Mouse (Mus musculus): ENCODE results near the gene Ephx3.
"Not testable (repeated sequence)": the region's sequence is repeated elsewhere in the genome, so short reads cannot be mapped to it uniquely, and the experiment has no call there.

Gene Ephx3

DNA sequence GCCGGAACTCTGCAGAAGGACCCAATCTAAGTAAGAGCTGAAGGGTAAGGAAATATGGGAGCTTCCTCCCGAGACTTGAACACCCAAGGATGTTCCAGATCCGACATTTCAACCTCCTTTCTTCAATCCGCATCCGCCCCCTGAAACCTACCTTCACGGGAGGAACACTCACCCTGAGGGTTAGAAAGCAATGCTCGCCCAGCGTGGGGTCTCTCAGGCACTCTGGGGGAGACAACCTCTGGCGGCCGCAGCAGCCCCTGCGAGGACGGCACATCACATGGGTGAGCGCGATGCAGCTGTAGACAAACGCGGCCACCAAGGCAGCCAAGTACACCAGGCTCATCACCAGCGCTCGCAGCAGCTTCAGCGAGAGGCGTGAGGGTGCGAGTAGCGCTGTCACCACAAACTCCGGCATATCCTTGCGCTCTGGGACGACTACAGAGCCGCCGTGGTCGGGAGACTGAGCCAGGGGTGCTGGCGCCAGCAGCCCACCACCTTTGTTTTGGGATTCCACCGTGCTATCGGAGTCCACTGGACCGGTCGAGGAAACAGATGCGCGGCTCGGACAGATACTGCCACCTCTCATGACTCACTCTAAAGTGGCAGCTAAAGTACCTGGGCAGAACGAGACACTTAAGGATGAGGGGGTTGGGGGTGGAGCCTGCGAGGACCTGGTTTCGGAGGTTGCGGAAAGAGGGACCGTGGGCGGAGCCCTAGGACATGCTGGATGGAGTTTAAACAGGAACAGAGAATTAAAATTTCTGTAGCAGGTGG is at the start of gene Ephx3:
Gene Ephx3, minus strand, starts transcription at position 687 of the 774 bp plus-strand sequence.
- no peak for DNase-seq (ENCODE audit: low read depth, low spot score)

DNA sequence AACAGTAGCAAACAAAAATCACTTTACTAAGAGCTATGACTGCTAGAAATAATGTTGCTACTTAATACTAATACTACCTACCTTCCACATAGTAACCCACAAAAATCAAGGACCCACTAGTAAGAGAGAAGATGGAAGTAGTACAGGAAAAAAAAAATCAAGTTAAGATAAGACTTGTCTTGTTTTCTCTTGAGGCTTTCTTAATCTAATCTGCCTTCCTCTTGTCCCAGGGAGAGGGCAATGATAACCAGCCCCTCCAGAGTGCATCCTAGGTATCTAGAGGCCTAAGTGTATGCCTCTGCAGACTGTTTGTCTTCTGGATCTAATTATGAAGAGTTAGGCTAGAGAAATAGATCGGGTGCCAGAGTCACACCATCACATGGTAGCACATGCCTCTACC is 49.2 kb upstream of the Ephx3 start:
- DNase-seq (ENCODE audit: low read depth, low spot score) = no peak

DNA sequence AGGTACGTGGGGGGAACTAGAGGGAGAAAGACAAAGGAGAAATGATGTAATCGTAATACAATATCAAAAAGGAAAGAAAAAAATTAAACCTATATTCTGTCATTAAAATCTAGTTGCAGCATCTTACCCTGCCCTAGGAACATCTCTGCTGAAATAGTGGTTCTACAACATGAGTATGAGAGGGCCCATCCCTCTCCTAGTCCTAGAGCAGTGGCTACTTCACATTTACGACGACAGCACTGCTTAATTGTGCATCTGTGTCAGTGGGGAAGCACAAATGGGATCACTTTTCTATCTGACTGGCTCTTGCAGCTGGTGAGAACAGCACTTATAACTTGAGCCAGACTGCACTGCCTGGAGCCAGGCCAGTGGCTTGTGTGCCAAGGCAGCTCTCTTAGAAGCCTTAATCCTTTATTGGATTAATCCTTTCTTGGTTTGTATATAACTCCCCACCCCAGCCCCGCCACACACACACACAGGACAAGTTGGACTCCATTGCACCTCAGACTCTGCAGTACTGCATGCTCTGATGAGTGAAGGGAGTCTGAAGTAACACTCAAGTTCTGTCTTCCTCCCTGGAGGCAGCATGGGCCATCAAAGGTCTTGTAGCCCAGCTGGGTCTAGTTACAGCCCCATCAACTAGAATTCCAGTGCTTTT is 46.3 kb upstream of the Ephx3 start:
- DNase-seq (ENCODE audit: low read depth, low spot score) = peak; percentile 44

DNA sequence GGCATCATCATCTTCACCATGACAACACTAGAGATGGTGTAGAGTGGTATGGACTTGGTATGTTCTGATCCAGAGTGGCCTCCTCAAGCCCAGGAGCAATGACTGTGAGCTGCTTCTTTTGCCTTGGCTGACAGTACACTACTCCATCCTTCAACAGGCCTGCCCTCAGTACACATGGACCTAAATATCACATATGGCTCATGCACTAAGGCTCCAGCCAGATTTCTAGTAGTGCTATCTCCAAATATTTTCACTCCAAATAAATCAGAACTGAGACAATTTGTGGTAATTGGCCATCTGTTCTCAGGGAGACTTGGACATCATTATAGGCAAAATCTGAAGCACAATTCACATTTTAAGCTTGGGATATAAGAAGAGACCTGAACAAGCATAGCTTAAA is 43.8 kb upstream of the Ephx3 start:
- DNase-seq (ENCODE audit: low read depth, low spot score) = no peak

DNA sequence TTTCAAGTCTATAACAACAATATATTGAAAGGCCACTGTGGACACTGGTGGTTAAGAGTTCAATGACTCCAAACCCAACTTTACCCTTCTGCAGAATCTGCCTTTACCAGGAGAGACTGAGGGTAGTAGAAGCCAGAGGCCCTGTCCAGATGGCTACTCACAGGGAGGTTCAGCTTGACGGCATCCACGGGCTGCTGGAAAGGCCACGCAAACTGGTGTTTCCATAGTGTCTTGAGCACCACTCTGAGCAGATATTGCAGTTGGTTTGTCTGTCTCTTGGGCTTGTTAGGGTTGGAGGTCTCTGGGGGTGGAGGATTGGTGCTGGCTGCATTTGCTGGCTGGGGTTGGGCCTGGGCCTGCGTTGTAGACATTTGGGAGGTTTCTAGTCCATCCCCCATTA is 39.9 kb upstream of the Ephx3 start:
- DNase-seq (ENCODE audit: low read depth, low spot score) = no peak

DNA sequence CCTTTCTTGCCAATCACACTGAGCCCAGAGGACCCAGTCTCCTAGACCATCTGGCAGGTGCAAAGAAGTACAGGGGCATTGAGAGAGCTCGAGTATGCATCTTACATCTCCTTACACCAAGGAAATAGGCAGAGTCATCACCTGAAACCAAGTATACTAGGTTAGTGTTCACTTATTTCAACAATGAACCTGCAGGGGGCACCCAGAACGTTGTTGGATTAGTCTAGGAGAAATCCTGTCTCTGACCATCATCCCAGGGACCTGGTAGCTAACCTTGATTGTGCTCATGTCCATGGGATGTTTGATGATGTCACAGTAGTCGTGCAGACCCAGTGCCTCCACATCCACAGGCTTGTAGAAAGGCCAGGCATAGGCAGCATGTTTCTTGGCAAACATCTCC is 31.5 kb upstream of the Ephx3 start:
- no peak for DNase-seq (ENCODE audit: low read depth, low spot score)

DNA sequence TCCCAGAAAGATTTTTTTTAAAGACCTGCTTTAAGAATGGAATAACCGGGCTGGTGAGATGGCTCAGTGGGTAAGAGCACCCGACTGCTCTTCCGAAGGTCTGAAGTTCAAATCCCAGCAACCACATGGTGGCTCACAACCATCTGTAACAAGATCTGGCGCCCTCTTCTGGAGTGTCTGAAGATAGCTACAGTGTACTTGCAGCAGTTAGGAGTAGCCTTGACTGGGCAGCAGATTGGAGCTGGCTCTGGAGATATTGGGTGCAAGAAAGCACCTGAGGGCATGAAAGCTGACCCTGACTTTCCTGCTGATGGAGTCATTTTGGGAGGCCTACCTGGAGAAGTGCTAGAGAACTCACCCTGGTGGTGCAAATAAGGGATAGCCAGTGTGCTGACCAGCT is 26.2 kb upstream of the Ephx3 start:
- DNase-seq (ENCODE audit: low read depth, low spot score) = not testable (repeated sequence)

DNA sequence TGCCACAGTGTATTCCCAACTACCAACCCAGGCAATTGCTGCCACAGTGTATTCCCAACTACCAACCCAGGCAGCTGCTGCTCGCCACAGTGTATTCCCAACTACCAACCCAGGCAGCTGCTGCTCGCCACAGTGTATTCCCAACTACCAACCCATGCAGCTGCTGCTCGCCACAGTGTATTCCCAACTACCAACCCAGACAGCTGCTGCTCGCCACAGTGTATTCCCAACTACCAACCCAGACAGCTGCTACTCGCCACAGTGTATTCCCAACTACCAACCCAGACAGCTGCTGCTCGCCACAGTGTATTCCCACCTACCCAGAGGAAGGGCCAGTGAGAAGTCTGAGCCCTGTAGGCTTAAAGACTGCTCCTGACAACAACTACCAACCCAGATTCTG is 22.2 kb upstream of the Ephx3 start:
- not testable (repeated sequence) for DNase-seq (ENCODE audit: low read depth, low spot score)

DNA sequence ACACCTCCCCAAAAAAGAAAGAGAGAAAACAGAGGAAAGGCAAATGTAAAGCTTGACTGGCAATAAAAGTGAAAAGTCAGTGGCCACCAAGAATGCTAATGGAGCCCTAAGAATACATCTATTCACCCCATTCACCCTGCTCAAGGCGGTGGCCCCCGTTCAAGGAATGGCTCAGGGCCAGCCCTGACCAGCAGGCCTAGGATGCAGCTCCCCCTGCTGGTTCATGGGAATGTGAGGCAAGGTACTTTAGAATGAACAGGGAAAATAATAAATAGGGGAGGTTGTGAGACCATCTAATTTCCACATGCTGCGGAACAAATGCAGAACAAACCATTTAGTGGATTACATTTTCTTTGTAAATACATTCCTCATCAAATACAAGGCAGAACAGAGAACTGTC is 20.4 kb upstream of the Ephx3 start:
- DNase-seq (ENCODE audit: low read depth, low spot score) = no peak

DNA sequence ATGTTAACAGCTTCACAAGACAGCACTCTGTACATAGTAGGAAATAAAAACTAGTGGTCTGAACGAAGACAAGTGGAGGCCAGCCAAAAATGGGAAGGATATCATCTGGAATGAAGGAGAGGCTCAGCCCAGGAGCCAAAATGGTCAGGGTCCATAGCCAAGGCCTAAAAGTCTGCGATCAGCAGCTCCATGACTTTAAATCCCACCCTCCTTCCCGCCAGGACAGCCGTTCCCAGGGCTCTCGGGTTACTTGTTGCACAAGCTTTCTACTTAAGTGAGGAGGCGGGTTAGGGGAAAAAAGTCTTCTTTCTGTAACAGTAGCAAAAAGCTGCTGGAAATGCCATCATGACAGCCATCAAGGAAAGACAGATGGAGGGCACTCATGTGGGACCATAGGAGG is 19.8 kb upstream of the Ephx3 start:
- no peak for DNase-seq (ENCODE audit: low read depth, low spot score)

DNA sequence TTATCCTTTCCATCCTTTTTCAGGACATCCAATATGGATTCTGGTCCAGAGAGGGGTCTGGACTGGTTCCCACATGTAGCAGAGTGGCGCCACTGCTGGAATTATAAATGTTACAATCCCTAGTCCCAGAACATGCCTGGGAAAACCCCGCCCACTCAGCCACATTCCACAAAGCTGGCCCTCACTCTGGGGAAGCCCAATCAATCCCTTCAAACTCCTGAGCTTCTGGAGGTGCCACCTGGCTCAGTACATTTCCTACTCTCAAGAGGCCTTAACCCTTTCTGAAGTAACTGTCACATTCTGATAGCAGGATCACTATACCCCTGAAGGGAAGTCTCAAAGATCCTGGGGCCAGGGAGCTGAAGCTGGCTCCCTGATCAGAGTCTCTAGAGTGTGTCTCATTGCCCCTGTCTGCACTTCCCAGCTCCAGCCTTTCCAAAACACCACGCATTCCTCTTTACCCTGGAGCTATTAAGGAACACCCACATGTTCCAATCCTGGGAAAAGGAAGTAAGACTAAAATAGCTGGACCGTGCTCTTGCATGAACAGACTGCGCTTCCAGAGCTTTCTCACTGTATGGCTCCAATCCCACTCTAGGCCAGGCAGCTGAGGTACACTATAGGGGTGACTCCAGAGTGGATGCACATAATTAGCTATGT is 18.4 kb upstream of the Ephx3 start:
- peak; percentile 47 for DNase-seq (ENCODE audit: low read depth, low spot score)

DNA sequence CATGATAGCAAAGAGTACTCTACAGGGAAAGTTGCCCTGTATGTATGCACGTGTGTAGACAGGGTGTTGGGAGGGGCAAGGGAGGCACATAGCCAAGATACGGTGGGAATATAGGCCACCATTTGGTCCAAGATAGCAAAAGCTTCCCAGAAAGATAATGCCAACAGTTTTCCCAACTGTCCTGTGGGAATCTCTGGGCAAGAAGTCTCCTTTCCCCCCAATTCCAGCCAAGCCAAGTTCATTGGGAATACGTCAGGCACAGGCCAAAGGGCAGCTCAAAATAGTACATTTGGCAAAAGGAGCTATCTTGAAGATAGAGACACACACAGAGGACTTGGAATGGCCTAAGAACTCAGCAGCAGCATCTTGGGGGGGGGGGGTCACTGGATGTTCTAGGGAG is 16.0 kb upstream of the Ephx3 start:
- DNase-seq (ENCODE audit: low read depth, low spot score) = no peak

DNA sequence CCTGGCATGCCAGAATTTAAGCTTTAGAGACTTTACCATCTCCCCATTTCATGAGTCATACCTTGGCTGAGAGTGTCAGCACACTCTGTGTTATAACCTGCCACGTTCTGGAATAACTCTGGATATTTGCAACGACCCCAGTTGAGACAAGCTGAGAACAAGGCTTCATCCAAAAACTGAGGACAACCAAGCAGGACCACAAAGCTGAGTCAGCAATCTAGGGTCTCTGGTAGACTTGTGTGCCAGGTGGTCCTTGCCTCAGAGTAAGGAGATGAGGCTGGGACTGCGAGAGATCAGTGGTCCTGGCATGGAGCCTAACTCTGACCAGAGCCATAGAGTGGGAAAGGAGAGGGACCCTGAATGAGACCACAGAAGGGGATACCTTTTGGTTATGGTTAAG is 13.6 kb upstream of the Ephx3 start:
- no peak for DNase-seq (ENCODE audit: low read depth, low spot score)

DNA sequence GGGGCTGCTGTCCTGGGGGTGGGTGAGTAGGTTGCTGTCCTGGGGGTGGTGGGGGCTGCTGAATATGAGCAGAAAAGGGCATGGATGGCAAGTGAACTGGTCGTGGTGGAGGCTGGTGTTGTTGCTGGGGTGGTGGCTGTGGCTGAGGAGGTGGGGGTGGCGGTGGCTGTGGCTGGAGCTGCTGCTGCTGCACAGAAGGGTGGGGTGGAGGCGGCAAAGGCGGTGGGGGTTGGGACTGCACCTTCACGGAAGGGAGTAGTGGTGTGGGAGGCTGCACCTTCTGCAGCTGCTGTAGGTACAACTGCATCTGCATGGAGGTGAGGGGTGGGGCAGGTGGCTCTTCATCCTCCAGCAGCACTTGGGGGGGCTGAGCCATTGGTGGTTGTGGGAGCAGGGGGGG is 11.7 kb upstream of the Ephx3 start:
- no peak for DNase-seq (ENCODE audit: low read depth, low spot score)

DNA sequence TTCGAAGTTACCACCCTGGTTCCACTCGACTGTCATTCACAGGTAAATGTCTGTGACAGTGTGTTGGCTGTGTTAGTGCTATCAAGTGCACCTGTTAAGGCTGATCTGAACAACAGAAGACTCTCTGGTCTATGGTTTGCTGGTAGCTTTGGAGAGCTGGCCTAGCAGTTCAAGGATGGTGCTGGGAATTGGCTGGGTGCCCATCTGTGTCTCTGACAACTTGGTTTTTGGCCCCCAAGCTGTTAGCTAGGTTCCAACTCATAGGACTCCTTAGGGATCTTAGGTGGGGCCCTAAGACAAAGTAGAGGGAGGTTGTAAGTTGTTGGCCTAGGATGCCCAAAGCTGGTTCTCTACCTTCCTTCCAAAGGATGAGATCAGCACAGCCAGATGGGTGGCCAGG is 10.4 kb upstream of the Ephx3 start:
- DNase-seq (ENCODE audit: low read depth, low spot score) = no peak

DNA sequence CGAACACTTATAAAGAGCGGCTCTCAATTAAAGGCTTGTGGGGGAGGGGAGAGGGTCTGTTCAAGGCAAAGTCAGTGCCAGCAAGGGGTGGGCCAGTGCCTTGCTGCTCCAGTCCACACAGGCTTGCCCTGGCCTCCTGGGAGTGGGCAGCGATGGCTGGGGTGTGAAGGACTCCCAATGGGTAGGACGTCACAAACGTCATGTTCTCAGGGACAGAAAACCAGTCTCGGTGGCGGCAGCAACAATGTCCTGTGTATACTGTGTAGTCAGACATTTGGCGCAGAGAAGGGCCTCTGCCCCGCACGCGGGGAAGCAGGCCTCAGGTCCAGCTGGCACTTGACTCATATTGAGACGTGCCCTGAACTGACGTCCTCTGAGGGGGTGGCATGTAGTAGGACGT is 7.8 kb upstream of the Ephx3 start:
- no peak for DNase-seq (ENCODE audit: low read depth, low spot score)

DNA sequence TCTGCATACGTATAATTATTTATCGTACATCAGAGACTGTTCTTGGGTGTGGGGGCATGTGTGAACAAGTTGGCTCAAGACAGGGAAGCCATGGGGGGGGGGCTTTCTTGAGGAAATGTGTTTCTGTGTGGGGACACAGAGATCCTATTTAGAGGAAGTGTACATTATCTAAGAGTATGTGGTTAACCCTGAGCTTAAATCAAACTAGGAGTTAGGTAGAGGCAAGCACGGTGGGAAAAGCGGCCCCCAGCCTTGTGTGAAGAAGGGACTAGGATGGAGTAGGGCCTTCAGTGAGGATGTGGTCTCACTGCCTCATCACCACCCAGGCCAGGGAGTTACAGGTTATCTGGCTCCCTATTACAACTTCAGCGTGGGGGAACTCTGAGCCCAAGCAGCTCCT is 6.4 kb upstream of the Ephx3 start:
- DNase-seq (ENCODE audit: low read depth, low spot score) = no peak

DNA sequence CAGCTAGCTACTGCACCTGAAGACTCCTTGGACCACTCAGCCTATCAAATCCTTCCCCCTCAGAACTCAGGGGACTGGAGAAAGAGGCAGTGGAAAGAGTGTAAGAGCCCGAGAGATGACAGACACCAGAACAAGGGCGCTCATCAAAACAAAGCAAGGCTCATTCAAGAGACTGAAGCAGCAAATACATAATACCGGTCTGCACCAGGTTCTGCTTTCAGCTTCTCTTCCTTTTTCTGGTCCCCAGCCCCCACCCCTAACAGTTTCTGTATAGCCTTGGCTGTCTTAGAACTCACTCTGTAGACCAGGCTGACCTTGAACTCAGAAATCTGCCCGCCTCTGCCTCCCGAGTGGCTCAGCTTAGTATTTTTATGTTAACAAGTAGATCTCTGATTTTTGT is 3.7 kb upstream of the Ephx3 start:
- no peak for DNase-seq (ENCODE audit: low read depth, low spot score)

DNA sequence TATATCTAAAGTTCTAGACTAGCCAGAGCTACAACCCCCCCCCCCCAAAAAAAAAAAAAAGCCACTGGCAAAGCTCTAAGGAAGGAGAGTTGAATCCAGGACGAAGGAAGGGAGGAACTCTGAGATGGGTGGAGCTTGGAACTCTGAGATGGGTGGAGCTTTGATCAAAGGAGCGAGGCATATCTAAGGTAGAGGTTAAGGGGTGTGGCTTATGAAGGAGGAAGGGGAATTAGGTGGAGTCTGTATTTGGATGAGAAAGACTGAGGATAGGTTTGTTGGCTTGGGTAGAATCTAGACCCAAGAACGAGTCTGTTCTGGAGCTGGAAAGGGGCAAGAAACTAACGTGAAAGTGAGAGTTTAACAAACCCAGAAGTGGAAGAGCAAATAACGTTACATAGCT is 501 bp upstream of the Ephx3 start:
- DNase-seq (ENCODE audit: low read depth, low spot score) = no peak

DNA sequence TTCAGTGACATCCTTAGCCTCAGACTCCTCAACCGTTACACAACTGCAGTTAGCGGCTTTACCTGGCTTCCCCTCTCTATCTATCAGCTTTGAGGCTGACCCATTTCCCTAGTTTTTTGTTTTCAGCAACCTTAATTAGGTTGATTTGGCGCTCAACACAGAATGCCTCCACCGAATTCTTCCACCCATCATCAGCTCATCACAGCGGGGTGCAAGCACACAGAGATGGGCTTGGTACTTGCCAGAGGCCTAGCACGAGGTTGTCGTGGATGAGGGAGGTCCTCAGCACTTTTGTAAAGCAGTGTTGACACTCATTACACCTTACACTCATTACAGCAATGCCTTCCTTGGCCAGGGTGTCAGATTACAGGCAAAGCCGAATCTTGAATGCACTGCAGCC is 6.3 kb downstream of the Ephx3 start:
- DNase-seq (ENCODE audit: low read depth, low spot score) = no peak

DNA sequence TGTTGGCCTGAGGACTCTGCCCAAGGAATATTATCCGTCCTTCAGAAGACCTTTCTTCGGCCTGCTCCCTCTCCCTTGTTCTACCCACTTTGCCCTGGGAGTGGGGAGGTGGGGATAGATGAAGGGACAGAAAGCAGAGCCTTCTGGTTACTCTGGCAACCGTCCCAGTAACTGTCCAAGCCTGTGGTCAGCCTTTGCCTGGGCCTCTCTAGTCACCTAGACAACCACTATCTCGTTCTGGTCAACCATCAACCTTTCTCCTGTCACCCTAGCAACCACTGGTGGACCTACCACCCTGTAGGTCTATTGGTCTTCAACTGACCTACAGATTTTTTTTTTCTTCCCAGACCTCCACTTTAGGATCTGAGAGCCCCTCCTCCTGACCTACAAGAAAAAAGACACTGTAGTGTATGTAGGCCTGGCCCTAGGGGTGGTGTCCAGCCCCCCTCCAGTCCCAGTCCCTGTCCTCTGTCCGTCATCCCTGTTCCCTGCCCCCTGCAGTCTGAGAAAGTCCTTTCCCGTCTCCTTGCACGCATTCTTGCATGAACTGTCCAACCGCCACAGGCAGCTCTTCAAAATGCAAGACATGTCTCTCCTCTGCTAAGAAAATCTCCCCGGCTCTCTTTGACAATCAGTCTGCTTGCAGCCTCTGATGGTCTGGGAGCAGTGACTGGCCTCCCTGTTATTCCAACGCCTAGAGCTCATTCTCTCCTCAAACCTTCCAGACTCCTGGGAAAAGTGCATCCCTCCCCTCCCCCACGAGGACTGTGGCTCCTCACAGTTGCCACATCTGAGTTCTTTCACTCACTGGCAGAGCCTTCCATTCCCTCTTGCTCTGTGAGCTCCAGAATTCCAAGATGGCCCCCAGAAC is 9.5 kb downstream of the Ephx3 start:
- DNase-seq (ENCODE audit: low read depth, low spot score) = no peak

DNA sequence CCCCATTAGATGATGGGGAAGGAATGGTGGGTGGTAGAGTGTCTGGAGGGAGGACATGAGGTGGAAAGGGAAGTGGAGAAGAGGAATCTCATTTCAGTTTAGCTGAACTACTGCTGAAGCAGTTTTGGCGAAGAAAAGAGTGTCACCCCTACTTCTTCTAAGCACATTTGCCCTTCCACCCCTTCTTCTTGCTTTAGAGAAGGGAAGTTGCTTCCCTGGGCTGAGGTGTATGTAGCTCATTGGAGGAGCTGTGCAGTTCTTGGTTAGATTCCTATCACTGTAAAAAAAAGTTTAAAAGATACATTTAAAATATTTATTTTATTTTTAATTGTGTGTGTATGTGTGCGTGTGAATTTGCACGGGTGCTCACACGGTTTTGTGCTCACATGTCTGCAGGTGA is 12.4 kb downstream of the Ephx3 start:
- no peak for DNase-seq (ENCODE audit: low read depth, low spot score)

All from telencephalon, adult 2 months (tissue).